Mouse (Mus musculus) liver, postnatal 0 days (tissue): ENCODE data around the gene Rab36. TPM values are rescaled to one million over a fixed set of nuclear protein-coding genes. Genes with fewer than 3 reads are reported as not detected.

ENCODE experiments used
- ATAC-seq: fragments of 200-750 bp; cut with Nextera tagmentation; 2 replicates; pipeline ENCODE4 v1.8.0; 2017; ENCODE audit warnings: mild to moderate bottlenecking, moderate library complexity
- DNase-seq: peaks from one replicate; pipeline ENCODE4 v3.0.0-alpha.2; 2016
- H3K27ac ChIP-seq: fragments of 300-500 bp; sonication (generic); 2 replicates; pipeline ENCODE4 v1.5.1; 2014; ENCODE audit warnings: antibody characterized with exemption, moderate library complexity, mild to moderate bottlenecking, low read depth
- H3K27me3 ChIP-seq: fragments of 300-500 bp; sonication (generic); 2 replicates; pipeline ENCODE4 v1.6.1; 2014; ENCODE audit warnings: low read length, control low read depth, mixed read lengths; ENCODE audit not compliant: insufficient read depth
- H3K36me3 ChIP-seq: fragments of 300-500 bp; sonication (generic); replicated peaks from 2 replicates; pipeline ENCODE4 v1.6.1; 2014; ENCODE audit warnings: mild to moderate bottlenecking, control low read depth, low read length, moderate library complexity, mixed read lengths; ENCODE audit not compliant: insufficient read depth
- H3K4me1 ChIP-seq: fragments of 300-500 bp; sonication (generic); 2 replicates; pipeline ENCODE4 v1.6.1; 2014; ENCODE audit warnings: antibody characterized with exemption, mild to moderate bottlenecking, control low read depth; ENCODE audit not compliant: insufficient read depth
- H3K4me2 ChIP-seq: fragments of 300-500 bp; sonication (generic); 2 replicates; pipeline ENCODE4 v1.6.1; 2014; ENCODE audit warnings: low read depth, mild to moderate bottlenecking, low read length, moderate library complexity, mixed read lengths
- H3K4me3 ChIP-seq: fragments of 300-500 bp; sonication (generic); 2 replicates; pipeline ENCODE4 v1.5.1; 2014; ENCODE audit warnings: low read depth, low read length
- H3K9ac ChIP-seq: fragments of 300-500 bp; sonication (generic); replicated peaks from 2 replicates; pipeline ENCODE4 v1.6.1; 2014; ENCODE audit warnings: mild to moderate bottlenecking, moderate library complexity
- H3K9me3 ChIP-seq: fragments of 300-500 bp; sonication (generic); 2 replicates; pipeline ENCODE4 v1.6.1; 2016; ENCODE audit warnings: mild to moderate bottlenecking, control low read depth, low read length, mixed read lengths
- CTCF ChIP-seq: sonication (generic); IDR thresholded peaks from 2 replicates; pipeline ENCODE4 v1.5.1; 2016; ENCODE audit warnings: antibody characterized with exemption, low read depth
- EP300 ChIP-seq: IDR thresholded peaks from 2 replicates; pipeline ENCODE4 v1.6.1; 2016; ENCODE audit warnings: antibody characterized with exemption, low read depth, mild to moderate bottlenecking
- WGBS: fragments of 180-500 bp; shearing (Covaris S2); extraction: QIAGEN DNeasy Blood & Tissue Kit; methylation state at CpG from one replicate; pipeline ENCODE4 v1.1.7; 2014; ENCODE audit not compliant: insufficient replicate concordance; 5-methylcytosine and 5-hydroxymethylcytosine counted together
- polyA plus RNA-seq: library from polyadenylated mRNA; unstranded; fragments of >200 nt; fragmentation: Nextera tagmentation; extraction: Ambion mirVana; gene quantifications from 2 replicates; pipeline ENCODE4 v1.2.1, GENCODE M21; 2015

The Rab36 gene
- polyA plus RNA-seq, 1 experiment from 2014 or later, result 1.7 TPM

- peak overlapping the region; percentile 66; the same call in 1 of the 2 replicates for H3K27ac ChIP-seq
- WGBS, result 40% methylated on average over 9 of the region's 9 CpGs
- peaks cover 8% of the 10 kb centered on the region; the same call in 1 of the 2 replicates for H3K27me3 ChIP-seq
- ATAC-seq (no peak), DNase-seq (no peak)
- H3K4me3 ChIP-seq, result no peak overlapping the region
- H3K9ac ChIP-seq, result no peak overlapping the region
- peaks cover 59% of the 10 kb centered on the region for H3K4me1 ChIP-seq
- no peaks in the 10 kb centered on the region for H3K36me3 ChIP-seq
- peak overlapping the region; percentile 86 for H3K4me2 ChIP-seq
- no peaks in the 10 kb centered on the region for H3K9me3 ChIP-seq
- TF ChIP-seq CTCF (no peak), EP300 (no peak)
Measured at GRCm38 (mm10) chr10:75058761-75059395, 22.0 kb downstream of the Rab36 start.

GRCm38 (mm10) chr10:75059396-75059795 lies 22.5 kb downstream of the Rab36 start:
- Histone ChIP-seq H3K4me1 (peaks cover 54% of the 10 kb centered on the region), H3K4me2 (peak overlapping the region; percentile 86), H3K9ac (peak overlapping the region; percentile 2; the same call in 1 of the 2 replicates), H3K36me3 (no peaks in the 10 kb centered on the region), H3K4me3 (peak overlapping the region; percentile 73), H3K27ac (peak overlapping the region; percentile 66; the same call in 1 of the 2 replicates), H3K9me3 (no peaks in the 10 kb centered on the region), H3K27me3 (peaks cover 8% of the 10 kb centered on the region; the same call in 1 of the 2 replicates)
- TF ChIP-seq CTCF, result peak; percentile 85
- TF ChIP-seq EP300, result no peak
- peak; percentile 35; the same call in 1 of the 2 replicates for ATAC-seq
- peak; percentile 66 for DNase-seq
- under 1% methylated on average over 11 of the region's 11 CpGs for WGBS

- peak within 1 kb of the TSS; percentile 73 for H3K4me3 ChIP-seq
- H3K9ac ChIP-seq, result peak within 1 kb of the TSS; percentile 67
- H3K9me3 ChIP-seq, result no peaks in the 10 kb centered on the region
- peak; percentile 77 for DNase-seq
- H3K27me3 ChIP-seq, result peaks cover 8% of the 10 kb centered on the region; the same call in 1 of the 2 replicates
- TF ChIP-seq EP300 (no peak), CTCF (no peak)
- peaks cover 49% of the 10 kb centered on the region for H3K4me1 ChIP-seq
- H3K4me2 ChIP-seq, result peak within 1 kb of the TSS; percentile 86
- peak within 1 kb of the TSS; percentile 49 for H3K27ac ChIP-seq
- 0 out of 2 replicates have a peak, but pooled peaks cover 2% of the 10 kb centered on the region for H3K36me3 ChIP-seq
- 0% methylated on average over 31 of the region's 73 CpGs for WGBS
- ATAC-seq, result peak; percentile 83
Measured at GRCm38 (mm10) chr10:75060217-75060842, 23.5 kb downstream of the Rab36 start, which contains the start of gene Bcr. TSS of gene Bcr (plus strand) at chr10:75060592.

- peaks cover 49% of the 10 kb centered on the region for H3K4me1 ChIP-seq
- ATAC-seq, result peak; percentile 14; the same call in 1 of the 2 replicates
- no peaks in the 10 kb centered on the region for H3K9me3 ChIP-seq
- peak overlapping the region; percentile 73 for H3K4me3 ChIP-seq
- H3K36me3 ChIP-seq, result peaks cover 2% of the 10 kb centered on the region; the same call in 1 of the 2 replicates
- H3K27ac ChIP-seq, result peak overlapping the region; percentile 49
- no peak for TF ChIP-seq CTCF
- TF ChIP-seq EP300, result no peak
- peak overlapping the region; percentile 86 for H3K4me2 ChIP-seq
- peaks cover 8% of the 10 kb centered on the region; the same call in 1 of the 2 replicates for H3K27me3 ChIP-seq
- DNase-seq, result no peak
- under 1% methylated on average over 22 of the region's 48 CpGs for WGBS
- H3K9ac ChIP-seq, result peak overlapping the region; percentile 67
Measured at GRCm38 (mm10) chr10:75060843-75061235, 24.0 kb downstream of the Rab36 start.

GRCm38 (mm10) chr10:75061341-75062188 lies 24.7 kb downstream of the Rab36 start:
- DNase-seq, result peak; percentile 41
- no peak for ATAC-seq
- peak overlapping the region; percentile 73 for H3K4me3 ChIP-seq
- peaks cover 2% of the 10 kb centered on the region; the same call in 1 of the 2 replicates for H3K36me3 ChIP-seq
- peak overlapping the region; percentile 67 for H3K9ac ChIP-seq
- H3K27me3 ChIP-seq, result peaks cover 8% of the 10 kb centered on the region; the same call in 1 of the 2 replicates
- peak overlapping the region; percentile 86 for H3K4me2 ChIP-seq
- peak overlapping the region; percentile 49; the same call in 1 of the 2 replicates for H3K27ac ChIP-seq
- no peak for TF ChIP-seq EP300
- no peak for TF ChIP-seq CTCF
- peaks cover 45% of the 10 kb centered on the region for H3K4me1 ChIP-seq
- no peaks in the 10 kb centered on the region for H3K9me3 ChIP-seq
- 3% methylated on average over 71 of the region's 71 CpGs for WGBS
